Mouse (Mus musculus): Measurements from ENCODE around the gene Zfp52.

- no peak for TF ChIP-seq CTCF (IDR thresholded peaks at IDR 0.05; ENCODE audit: borderline replicate concordance, insufficient read depth, low read length)
- TF ChIP-seq POLR2A (IDR thresholded peaks at IDR 0.05; ENCODE audit: low read depth, low read length), result no peak
Measured at GRCm38 (mm10) chr17:21531621-21532020, 3.7 kb upstream of the Zfp52 start.

All from embryonic fibroblast, embryonic 13.5 days (primary cell).